Mouse (Mus musculus) embryonic stem cell, embryonic (primary cell): ENCODE measurements at regions not wholly inside any gene's neighbourhood (a gene's known extent, or its start where the extent isn't known, plus 50 kb on each side); places are given as distances from the start of the nearest gene placed in this dataset.

Source experiments
- CTCF ChIA-PET, 4 experiments: fragments of 300-600 bp in 2 of 4; fragments of 350-600 bp in 2 of 4; sonication (Branson Sonifier 250); formaldehyde crosslinking; loops; one replicate each; lab custom pipeline; 2022; ENCODE audit warnings: inconsistent platforms in 2 of 4; lab: Charles Lee
- POLR2A ChIA-PET, 4 experiments: fragments of 300-600 bp in 2 of 4; fragments of 350-600 bp in 2 of 4; sonication (Branson Sonifier 250); formaldehyde crosslinking; loops; one replicate each; lab custom pipeline; 2022; ENCODE audit warnings: antibody characterized with exemption in 4 of 4, inconsistent platforms in 1 of 4; lab: Charles Lee

DNA sequence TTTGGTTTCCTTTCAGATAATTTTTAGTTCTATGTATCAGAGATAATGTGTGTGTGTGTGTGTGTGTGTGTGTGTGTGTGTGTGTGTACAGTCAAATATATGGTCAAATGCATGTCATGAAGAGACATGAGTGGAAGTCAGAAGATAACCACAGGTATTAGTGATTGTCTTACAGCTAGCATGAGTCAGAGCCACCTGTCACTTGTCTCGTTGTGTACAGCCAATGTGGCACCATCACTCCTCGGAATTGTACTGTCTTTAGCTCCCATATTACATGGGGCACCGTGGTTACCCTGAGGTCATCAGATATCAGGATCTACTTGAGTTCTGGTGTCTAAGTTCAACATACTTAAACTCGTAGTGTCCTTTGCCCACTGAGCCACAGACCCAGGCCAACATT, 816.0 kb upstream of the Ctnnd2 start:
- CTCF ChIA-PET: no interaction called here
- POLR2A ChIA-PET: no interaction called here

DNA sequence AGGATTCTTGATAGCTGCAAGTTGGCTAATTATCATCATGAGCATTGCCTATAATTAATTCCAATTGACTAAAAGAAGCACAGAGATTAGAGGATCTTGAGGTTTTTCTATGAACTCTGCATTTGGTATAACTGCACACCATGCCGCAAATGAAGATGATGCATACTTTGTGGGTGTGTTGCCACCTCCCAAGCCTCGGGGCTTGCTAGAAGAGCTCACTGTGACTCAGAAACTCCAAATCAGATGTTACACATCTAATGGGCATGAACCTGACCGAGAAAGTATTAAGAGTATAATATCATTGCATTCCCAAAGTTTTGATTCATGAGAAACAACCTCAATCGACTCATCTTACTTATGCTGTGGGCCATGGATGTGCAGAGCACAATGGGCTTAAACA, 772.5 kb upstream of the Ctnnd2 start:
- ChIA-PET POLR2A (no interaction called here), CTCF (no interaction called here)

DNA sequence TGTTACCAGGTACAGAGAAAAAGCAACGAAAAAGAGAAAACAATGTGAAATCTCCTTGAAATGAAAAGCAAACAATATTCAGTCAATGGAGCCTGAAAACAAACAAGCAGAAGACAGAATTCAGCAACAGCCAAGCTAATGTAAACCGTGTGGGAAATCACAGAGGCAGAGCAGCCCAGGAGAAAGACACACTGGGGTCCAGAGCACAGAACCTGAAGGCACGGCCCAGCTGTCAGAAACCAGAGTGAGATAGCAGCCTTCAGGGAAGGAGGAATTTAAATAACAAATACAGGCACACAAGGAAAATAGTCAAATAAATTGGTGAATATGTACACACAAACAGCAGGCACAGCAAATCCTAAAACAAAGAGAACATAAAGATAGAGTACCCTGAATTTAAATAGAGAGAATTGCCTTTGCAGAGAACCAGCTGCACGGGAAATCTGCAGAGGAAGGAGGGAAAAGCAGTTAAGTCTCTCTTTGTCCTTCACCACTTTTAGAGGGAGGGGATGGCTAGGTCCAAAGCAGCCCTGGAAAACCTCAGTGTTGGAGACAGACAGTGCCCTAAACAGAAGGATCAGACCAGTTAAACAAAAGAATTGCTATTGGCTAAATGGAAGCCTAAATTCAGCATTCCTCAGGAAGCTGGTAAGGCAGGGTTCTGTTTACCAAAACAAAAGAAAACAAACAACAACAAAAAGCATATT, 739.2 kb upstream of the Ctnnd2 start:
- POLR2A ChIA-PET: no interaction called here
- CTCF ChIA-PET: no interaction called here

DNA sequence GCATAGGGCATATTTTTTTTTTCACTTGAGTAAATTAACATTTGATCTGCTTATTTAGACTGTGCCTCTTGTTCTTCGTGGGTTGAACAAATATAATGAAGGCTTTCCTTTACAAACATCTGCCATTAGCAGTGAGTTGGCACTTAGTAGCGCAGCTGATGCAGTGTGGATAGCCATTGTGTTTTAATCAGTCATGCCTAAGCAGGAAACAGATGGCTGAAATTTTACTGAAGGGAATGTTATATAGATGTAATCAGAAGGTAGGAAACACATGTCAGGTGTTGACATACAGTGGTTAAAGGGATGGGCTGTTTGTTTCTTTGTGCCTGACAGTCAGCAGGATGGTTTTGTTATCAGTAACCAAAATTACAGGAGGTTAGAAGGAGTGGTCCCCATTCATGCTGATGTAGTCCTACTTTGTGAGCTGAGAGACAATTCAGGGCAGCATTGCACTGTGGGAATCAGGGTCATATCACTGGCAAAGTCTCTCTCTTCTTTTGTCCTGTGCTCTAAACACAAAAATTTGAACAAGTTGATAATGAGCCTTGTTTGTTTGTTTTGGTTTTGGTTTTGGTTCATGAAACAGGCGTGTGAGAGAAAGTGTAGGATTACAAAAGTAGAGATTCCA, 734.6 kb upstream of the Ctnnd2 start:
- POLR2A ChIA-PET: no interaction called here
- CTCF ChIA-PET: no interaction called here

DNA sequence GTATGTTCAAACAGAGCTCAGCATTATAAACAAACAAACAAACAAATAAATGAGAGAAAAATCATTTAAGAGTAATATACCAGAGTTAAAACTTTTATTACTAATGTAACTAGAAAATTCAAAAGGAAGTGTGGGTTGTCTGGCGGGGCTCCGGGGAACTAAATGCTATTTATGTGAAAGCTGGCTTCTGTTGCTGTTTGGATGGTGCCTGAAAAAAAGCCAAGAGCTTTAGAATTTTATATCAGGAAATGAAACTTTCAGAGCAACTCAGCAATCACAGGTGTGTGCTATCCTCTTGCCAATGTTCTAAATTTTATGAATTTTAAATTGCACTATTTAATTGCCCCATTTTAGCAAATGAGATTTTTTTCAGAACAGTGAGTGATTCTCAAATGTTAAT, 724.5 kb upstream of the Ctnnd2 start:
- POLR2A ChIA-PET: no interaction called here
- CTCF ChIA-PET: interaction anchor here in 1 of 4 experiments (0.6 kb wide), 1 partner anchor 10 kb away, joined by 12 read pairs; no protein-coding TSS in a partner anchor

DNA sequence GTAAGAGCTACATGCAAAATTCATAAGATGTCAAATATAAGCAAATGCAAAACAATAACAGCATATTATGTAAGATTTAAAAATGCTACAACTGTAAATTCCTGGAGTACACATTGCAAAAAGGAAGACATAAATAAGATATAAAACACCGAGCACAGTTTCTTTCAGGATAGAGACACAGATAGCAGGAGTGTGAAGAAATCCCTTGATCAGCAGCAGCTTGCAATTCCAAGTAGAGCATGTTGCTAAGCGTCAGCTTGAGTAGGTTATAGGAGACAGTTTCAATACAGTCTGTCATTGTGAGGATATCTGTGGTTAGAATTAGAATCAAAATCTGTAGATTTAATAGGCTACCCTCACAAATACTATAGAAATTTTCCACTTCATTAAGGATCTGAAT, 687.3 kb upstream of the Ctnnd2 start:
- POLR2A ChIA-PET: interaction anchor here in 1 of 4 experiments (0.6 kb wide), 1 partner anchor 1923 kb away, joined by 3 read pairs; no protein-coding TSS in a partner anchor
- CTCF ChIA-PET: no interaction called here

DNA sequence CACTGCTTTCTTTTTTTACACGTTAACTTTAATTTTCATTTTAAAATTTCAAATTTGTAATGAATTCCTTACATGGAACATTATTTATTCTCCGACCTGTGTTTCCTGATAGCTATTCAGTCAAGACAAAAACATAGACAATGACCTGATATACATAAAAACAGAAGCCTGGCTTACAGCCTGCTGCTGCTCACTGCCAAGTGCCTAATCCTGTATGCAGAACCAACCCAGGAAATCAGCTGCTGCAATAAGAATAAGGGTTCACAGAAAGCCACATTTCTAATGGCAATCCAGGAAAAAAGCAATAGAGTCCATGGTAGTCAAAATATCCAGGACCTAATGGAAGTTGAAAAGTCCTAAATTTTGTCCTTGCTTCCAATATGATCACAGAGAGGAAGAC, 642.4 kb upstream of the Ctnnd2 start:
- CTCF ChIA-PET: no interaction called here
- POLR2A ChIA-PET: no interaction called here

DNA sequence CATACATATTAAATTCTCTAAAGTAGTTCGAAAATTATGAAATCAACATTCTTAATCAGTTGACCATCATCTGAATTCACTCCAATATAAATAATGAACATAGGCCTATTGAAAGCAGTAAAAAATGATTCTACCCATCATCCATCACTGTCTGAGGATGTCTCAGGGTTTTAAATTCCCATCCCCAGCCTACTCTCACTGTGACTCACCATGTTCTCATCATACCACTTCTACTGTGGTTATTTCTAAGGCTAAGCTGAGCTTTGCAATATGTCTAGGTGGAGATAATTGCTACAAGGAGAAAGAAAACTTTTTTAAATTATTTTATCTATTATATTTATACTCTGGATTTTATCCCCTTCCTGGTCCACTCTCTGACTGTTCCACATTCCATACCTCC, 604.0 kb upstream of the Ctnnd2 start:
- CTCF ChIA-PET: no interaction called here
- POLR2A ChIA-PET: no interaction called here
